Mouse (Mus musculus): ENCODE measurements at regions not wholly inside any gene's neighbourhood (a gene's known extent, or its start where the extent isn't known, plus 50 kb on each side); places are given as distances from the start of the nearest gene placed in this dataset.

DNA sequence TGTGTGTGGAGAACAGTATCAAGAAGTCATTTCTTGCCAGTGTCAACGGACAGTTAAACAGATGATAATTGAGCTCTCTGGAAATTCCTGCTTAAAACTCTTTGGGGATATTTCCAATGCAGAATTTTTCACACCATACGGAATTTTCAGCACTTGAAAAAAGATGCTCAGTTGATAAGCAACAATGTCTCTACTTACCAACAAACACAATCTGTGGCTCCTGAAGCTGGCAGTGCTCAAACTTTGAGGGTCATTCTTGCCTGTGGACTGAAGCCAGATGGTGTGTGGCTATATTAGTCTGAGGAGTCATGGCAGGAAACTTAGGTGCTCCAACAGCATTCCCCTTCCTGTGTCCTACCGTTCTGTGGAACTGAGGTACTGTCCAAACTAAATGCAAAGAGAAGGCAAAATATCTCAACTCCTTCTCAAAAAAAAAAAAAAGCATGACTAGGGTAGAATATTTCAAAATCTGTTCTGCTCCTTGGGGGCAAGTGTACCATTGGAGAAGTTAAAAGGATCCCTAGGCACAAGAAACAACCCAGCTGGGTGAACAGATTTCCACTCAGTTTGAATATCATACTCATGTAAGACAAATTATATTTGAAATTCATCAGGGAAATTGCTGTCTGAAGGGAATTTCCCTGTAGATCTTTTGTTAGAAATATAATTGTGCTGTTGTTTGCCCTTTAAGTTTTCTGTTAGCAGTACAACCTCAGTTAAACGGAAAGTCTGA is 160.1 kb upstream of the Marcks start:
- H3K27ac ChIP-seq (replicated peaks) = no peak overlapping the region
- WGBS = 89% methylated on average over 4 of the region's 4 CpGs
- H3K9me3 ChIP-seq (replicated peaks) = no peaks in the 10 kb centered on the region
- H3K4me3 ChIP-seq = no peak overlapping the region
- DNase-seq (ENCODE audit: low spot score) = no peak
- H3K36me3 ChIP-seq = no peaks in the 10 kb centered on the region
- no peaks in the 10 kb centered on the region for H3K4me1 ChIP-seq
- no peaks in the 10 kb centered on the region for H3K27me3 ChIP-seq (ENCODE audit: low read depth, poor library complexity, severe bottlenecking)

DNA sequence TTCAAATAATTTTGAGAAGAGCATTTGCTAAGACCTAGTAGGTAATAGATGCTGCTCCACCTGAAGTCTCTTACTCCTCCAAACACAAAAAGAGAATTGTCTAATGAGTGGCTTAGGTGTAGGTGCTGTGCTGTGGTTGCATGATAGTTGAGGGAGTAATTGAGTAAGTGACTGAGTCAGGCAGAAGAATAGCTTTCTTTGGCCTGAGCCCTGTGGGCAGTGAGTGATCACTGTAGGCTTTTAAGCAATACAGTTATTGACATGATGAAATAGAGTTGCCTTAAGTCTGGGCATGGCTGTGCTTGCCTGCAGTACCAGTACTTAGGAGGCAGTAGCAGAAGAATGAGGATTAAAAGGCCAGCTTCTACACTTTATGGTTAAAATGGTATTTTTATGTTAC is 155.5 kb upstream of the Marcks start:
- Histone ChIP-seq H3K27ac (replicated peaks) (no peak overlapping the region), H3K4me1 (no peaks in the 10 kb centered on the region), H3K4me3 (no peak overlapping the region), H3K27me3 (ENCODE audit: low read depth, poor library complexity, severe bottlenecking) (no peaks in the 10 kb centered on the region), H3K36me3 (no peaks in the 10 kb centered on the region), H3K9me3 (replicated peaks) (no peaks in the 10 kb centered on the region)
- DNase-seq (ENCODE audit: low spot score) = no peak

DNA sequence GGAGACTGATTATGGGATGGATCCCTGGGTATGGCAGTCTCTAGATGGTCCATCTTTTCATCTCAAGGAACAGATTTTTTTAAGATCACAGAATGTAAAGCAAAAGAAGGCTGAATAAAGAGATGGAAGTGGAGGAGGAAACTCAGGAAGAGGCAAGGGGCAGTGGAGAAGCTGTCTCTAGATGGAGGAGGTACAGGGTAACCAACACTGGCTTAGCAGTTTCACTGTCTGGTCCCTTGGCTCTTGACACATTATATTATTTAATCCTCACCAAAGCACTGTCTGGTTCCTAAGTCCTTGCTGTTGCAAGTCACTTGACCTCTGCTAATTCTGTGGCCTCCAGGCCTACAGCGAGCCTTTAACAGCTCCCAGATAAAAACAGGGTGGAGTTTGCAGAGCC is 154.6 kb upstream of the Marcks start:
- Histone ChIP-seq H3K36me3 (no peaks in the 10 kb centered on the region), H3K4me3 (no peak overlapping the region), H3K27ac (replicated peaks) (no peak overlapping the region), H3K9me3 (replicated peaks) (no peaks in the 10 kb centered on the region), H3K4me1 (no peaks in the 10 kb centered on the region), H3K27me3 (ENCODE audit: low read depth, poor library complexity, severe bottlenecking) (no peaks in the 10 kb centered on the region)
- WGBS = 75% methylated on average over 1 of the region's 1 CpGs
- DNase-seq (ENCODE audit: low spot score) = no peak

DNA sequence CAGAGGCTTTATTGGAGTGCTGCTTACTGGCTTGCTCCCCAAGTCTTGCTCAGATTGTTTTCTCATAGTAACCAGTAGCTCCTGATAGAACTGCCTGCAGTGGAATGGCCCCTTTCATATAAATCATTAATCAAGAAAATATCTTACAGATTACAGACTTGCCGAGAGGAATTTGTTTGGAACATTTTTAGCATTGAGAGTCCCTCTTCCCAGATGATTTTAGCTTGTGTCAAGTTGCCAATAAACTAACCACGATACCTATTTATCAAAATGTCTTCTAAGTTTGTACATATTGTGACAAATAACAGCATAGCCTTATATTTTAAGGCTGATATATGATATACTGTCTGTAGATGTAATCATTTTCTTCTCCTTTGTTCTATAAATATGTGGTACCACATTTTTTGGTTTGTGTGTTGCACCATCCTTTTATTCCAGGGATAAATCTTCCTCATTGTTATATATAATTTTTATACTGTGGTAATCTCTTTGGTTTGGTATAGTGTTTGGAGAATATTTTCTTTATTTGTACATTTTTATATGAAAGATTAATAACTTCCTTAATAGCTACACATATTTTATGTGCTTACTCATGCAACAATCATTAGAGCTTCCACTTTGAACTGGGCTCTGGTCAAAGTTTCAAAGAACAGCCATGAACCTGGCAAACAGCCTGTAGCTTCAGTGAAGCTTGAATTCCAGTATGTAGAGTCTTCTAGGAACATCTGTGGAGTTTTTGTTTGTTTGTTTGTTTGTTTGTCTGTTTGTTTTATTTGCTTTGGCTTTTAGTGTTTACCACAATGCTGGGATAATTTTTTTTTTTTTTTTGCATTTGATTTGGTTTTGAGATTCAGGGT is 153.1 kb upstream of the Marcks start:
- H3K4me3 ChIP-seq = no peak overlapping the region
- H3K27ac ChIP-seq (replicated peaks) = no peak overlapping the region
- H3K36me3 ChIP-seq = no peaks in the 10 kb centered on the region
- no peaks in the 10 kb centered on the region for H3K9me3 ChIP-seq (replicated peaks)
- no peaks in the 10 kb centered on the region for H3K4me1 ChIP-seq
- no peak for DNase-seq (ENCODE audit: low spot score)
- 93% methylated on average over 2 of the region's 2 CpGs for WGBS
- no peaks in the 10 kb centered on the region for H3K27me3 ChIP-seq (ENCODE audit: low read depth, poor library complexity, severe bottlenecking)

DNA sequence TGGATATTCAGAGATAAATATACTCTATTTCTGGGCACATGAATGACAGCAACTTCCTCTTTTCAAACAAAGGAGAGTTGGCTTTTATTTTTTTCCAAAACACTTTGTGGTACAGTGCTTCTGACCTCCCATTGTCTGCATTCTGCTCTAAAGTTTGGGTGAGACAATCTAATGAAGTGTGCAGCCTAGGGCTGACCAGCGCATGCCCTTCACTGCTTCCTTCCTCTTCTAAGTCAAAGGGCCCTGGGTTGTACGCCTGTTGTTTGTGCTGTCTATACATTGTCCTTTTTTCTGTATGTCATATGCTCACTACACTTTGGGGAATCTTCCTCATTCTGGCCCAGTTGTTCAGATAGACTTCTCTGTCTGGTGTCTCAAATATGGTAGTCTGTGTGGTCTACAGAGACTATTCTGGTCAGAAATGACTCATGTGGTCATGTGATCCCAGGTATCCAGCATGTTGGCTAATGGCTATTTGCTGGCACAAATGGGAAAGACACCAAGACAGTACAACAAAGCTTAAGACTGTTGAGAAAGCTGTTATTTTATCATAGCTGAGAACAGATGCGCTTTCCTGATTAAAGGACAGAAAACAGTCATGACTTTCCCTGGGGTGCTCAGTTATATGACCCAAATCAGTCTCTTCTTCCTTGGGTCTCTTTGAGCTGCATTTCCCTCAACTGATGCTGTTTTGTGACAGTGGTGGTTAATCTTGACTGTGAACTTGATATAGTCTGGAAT is 151.4 kb upstream of the Marcks start:
- Histone ChIP-seq H3K27me3 (ENCODE audit: low read depth, poor library complexity, severe bottlenecking) (no peaks in the 10 kb centered on the region), H3K4me3 (no peak overlapping the region), H3K4me1 (no peaks in the 10 kb centered on the region), H3K36me3 (no peaks in the 10 kb centered on the region), H3K27ac (replicated peaks) (no peak overlapping the region), H3K9me3 (replicated peaks) (no peaks in the 10 kb centered on the region)
- WGBS = 94% methylated on average over 3 of the region's 3 CpGs
- no peak for DNase-seq (ENCODE audit: low spot score)

DNA sequence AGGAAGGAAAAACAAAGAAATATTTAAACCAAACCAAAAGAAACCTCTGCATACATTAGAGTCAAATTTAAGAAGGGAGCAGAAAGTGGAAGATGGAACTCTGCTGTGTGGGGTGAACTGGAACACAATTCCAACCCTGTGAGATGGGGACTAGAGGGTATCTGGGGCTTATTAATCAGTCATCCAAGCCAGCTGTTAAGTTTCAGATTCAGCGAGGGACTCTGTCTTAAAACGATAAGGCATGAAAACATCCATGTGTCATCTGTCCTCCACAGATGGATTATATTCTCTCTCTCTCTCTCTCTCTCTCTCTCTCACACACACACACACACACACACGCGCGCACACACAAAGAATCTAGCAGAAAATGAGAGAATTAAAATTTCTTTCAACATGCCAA is 147.6 kb upstream of the Marcks start:
- H3K27ac ChIP-seq (replicated peaks) = no peak overlapping the region
- DNase-seq (ENCODE audit: low spot score) = no peak
- H3K9me3 ChIP-seq (replicated peaks) = no peaks in the 10 kb centered on the region
- WGBS = 96% methylated on average over 5 of the region's 5 CpGs
- no peaks in the 10 kb centered on the region for H3K27me3 ChIP-seq (ENCODE audit: low read depth, poor library complexity, severe bottlenecking)
- H3K36me3 ChIP-seq = no peaks in the 10 kb centered on the region
- H3K4me1 ChIP-seq = no peaks in the 10 kb centered on the region
- H3K4me3 ChIP-seq = no peak overlapping the region

DNA sequence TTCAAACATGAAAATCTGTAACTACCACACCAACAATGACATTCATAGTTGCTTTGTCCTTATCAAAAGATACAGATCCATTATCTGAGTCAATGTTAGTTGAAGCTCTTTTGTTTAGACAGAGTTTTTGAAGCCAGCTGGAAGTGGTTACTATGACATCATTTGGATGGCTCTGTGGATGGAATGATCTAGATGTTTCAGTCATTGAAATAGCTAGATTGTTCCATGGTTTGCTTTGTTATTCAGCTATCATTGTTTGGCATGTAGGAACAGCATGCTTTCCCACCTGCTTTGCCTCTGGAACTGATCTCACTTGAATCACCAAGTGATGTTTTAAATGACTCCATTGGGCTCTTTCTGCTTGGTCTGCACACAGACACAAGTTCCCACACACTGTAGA is 144.2 kb upstream of the Marcks start:
- H3K27ac ChIP-seq (replicated peaks) = no peak overlapping the region
- no peak for DNase-seq (ENCODE audit: low spot score)
- no peaks in the 10 kb centered on the region for H3K27me3 ChIP-seq (ENCODE audit: low read depth, poor library complexity, severe bottlenecking)
- no peaks in the 10 kb centered on the region for H3K36me3 ChIP-seq
- H3K4me3 ChIP-seq = no peak overlapping the region
- no peaks in the 10 kb centered on the region; the same call in 1 of the 2 replicates for H3K4me1 ChIP-seq
- no peaks in the 10 kb centered on the region for H3K9me3 ChIP-seq (replicated peaks)

DNA sequence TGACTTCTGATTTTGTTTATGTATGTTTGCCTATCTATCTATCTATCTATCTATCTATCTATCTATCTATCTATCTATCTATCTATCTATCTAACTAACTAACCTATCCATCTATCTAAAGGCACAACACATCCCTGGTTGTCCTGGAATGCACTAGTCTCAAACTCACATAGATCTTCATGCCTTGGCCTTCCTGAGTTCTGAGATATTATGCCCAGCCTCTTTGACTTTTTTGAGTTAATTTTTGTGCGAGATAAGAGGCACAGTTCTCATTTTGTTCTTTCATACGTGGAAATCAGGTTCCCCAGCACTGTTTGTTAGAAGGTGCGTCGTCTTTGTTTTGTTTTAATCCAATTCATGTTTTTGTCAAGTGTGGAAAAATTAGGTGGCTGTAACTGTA is 142.1 kb upstream of the Marcks start:
- DNase-seq (ENCODE audit: low spot score) = no peak
- no peaks in the 10 kb centered on the region for H3K9me3 ChIP-seq (replicated peaks)
- no peaks in the 10 kb centered on the region for H3K36me3 ChIP-seq
- H3K27ac ChIP-seq (replicated peaks) = no peak overlapping the region
- WGBS = 92% methylated on average over 4 of the region's 4 CpGs
- H3K27me3 ChIP-seq (ENCODE audit: low read depth, poor library complexity, severe bottlenecking) = no peaks in the 10 kb centered on the region
- no peaks in the 10 kb centered on the region; the same call in 1 of the 2 replicates for H3K4me1 ChIP-seq
- no peak overlapping the region for H3K4me3 ChIP-seq

DNA sequence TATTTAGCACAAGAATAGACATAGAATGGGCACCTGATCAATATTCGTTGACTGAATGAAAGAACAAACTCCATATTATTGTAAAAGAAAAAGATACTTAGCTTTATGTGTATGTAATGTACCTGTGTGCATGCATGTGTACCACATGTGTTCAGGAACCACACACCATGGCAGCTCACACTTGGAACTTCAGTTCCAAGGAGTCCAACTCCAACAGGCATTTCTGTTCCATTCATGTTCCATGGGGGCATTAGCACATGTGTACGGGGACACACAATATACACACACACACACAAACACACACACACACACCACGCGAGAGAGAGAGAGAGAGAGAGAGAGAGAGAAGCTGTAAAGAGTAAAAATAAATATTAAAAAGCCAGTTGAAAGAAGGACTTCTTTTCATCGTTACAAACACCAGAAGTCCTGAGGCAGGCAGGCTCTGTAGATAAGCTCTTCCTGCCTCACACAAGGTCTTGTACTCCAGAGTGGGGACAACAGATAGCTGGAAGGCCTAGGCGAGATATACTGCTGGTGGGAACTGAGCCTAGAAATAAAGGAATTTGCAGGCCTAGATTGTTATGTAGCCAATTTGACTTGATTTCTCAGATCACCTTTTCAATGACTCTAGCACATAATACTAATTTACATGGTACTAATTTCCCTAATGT is 141.6 kb upstream of the Marcks start:
- H3K36me3 ChIP-seq = no peaks in the 10 kb centered on the region
- H3K27ac ChIP-seq (replicated peaks) = no peak overlapping the region
- H3K27me3 ChIP-seq (ENCODE audit: low read depth, poor library complexity, severe bottlenecking) = no peaks in the 10 kb centered on the region
- 90% methylated on average over 6 of the region's 6 CpGs for WGBS
- DNase-seq (ENCODE audit: low spot score) = no peak
- no peaks in the 10 kb centered on the region; the same call in 1 of the 2 replicates for H3K4me1 ChIP-seq
- no peaks in the 10 kb centered on the region for H3K9me3 ChIP-seq (replicated peaks)
- H3K4me3 ChIP-seq = no peak overlapping the region

DNA sequence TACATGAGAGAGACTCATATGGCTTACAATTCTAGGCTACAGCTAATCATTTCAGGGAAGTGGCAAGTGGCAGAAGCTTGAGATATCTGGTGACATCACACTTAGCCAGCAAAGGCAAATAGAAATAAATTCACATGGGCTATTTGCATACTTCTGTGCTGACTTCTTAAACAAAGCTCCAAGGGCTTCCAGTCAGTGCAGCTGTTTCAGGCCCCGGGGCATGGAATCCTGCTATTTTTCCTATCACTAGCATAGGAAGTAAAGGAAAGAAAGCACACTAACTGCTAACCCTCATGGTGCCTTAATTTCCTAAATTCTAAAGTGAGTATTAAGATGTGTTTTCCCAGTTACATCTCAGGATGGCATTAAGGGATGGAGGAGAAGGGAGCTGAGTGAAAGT is 140.6 kb upstream of the Marcks start:
- DNase-seq (ENCODE audit: low spot score) = no peak
- no peaks in the 10 kb centered on the region for H3K36me3 ChIP-seq

DNA sequence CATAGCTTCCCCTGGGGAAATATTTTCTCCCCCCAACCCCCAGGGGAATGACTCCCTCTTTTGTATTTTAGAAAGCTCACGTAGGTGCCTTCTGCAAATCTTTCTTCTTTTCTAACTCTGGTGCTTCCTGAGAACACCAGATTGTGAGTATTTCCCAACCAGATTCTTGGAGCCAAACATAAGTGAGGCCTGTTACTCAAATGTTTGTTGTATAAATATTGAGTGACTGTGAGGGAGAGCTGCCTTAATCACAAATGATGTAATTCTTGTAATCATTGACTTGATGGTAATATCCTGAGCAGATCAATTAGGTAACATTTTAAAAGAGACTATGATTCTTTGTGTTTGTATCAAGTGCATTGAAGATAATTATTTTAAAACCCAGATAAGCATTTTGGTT is 137.1 kb upstream of the Marcks start:
- Histone ChIP-seq H3K9me3 (replicated peaks) (no peaks in the 10 kb centered on the region), H3K4me1 (no peaks in the 10 kb centered on the region; the same call in 1 of the 2 replicates), H3K27me3 (ENCODE audit: low read depth, poor library complexity, severe bottlenecking) (no peaks in the 10 kb centered on the region), H3K36me3 (no peaks in the 10 kb centered on the region), H3K27ac (replicated peaks) (no peak overlapping the region), H3K4me3 (no peak overlapping the region)
- DNase-seq (ENCODE audit: low spot score) = no peak
- 91% methylated on average over 1 of the region's 1 CpGs for WGBS

More for the DNA sequence above, 140.6 kb upstream of the Marcks start:
- H3K27ac ChIP-seq (replicated peaks) = no peak overlapping the region; the same call in 1 of the 2 replicates
- H3K4me1 ChIP-seq = no peaks in the 10 kb centered on the region; the same call in 1 of the 2 replicates
- no peaks in the 10 kb centered on the region for H3K9me3 ChIP-seq (replicated peaks)
- 76% methylated on average over 1 of the region's 1 CpGs for WGBS
- H3K4me3 ChIP-seq = no peak overlapping the region
- H3K27me3 ChIP-seq (ENCODE audit: low read depth, poor library complexity, severe bottlenecking) = no peaks in the 10 kb centered on the region

DNA sequence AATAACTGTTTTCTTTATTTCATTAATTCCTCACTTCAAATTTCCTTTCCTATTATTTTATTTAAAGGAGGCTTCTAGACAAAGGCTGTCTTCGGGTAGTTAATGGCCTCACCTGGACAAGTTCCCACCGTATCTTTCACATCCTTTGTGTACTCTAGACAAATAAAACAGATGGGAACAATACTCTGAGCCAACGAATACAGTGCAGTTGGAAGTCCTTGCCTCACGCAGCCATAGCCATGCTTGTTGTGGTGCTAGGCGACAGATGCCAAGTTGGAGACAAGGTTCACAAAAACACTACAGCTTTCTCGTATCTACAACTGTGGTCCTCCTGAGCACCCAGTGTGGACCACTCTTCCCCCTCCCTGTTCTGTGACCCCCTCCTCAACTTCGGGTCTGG is 136.6 kb upstream of the Marcks start:
- Histone ChIP-seq H3K27me3 (ENCODE audit: low read depth, poor library complexity, severe bottlenecking) (no peaks in the 10 kb centered on the region), H3K36me3 (no peaks in the 10 kb centered on the region), H3K4me3 (no peak overlapping the region), H3K9me3 (replicated peaks) (no peaks in the 10 kb centered on the region), H3K4me1 (no peaks in the 10 kb centered on the region; the same call in 1 of the 2 replicates), H3K27ac (replicated peaks) (no peak overlapping the region)
- 83% methylated on average over 7 of the region's 7 CpGs for WGBS
- DNase-seq (ENCODE audit: low spot score) = no peak
